Comparison of ENCODE assay signal across 7 mouse cellular contexts in the genomic region with DNA sequence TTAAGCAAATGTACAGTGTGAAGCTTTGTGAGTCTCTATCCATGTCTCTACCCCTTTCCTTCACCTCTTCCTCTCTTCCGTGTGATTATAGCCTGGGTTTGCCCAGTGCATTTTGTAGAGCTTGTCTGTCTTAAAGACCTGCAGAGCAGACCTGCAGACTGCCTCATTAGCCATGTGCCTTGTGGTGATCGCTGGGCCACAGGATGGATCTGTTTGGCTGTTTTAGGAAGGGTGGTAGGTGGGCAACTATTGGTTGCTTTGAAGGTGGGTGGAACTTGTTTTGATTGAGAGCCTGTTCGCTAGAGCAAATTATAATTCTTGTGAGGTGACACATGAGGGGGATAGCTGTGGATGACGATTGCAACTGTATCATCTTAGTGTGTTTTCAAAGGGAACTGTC.
DNase-seq lines count a peak whose midpoint lies in the region; ATAC-seq and TF ChIP-seq lines count a peak whose summit lies in the region.

No protein-coding gene starts in this region.

- no peak for TF ChIP-seq EP300 in liver, embryonic 14.5 days (IDR thresholded peaks at IDR 0.05; ENCODE audit: low read depth)

- H3K9me3 ChIP-seq in embryonic facial prominence, embryonic 10.5 days = no peaks in the 10 kb centered on the region
- H3K9me3 ChIP-seq in heart, embryonic 14.5 days (ENCODE audit: control insufficient read depth, low read length) = no peaks in the 10 kb centered on the region
- no peaks in the 10 kb centered on the region for H3K9me3 ChIP-seq in liver, embryonic 14.5 days (ENCODE audit: control insufficient read depth, low read length)

- H3K4me3 ChIP-seq in embryonic facial prominence, embryonic 10.5 days = peak overlapping the region; percentile 33; the same call in 1 of the 2 replicates
- peak overlapping the region; percentile 23 to 37; a peak in 3 of 4 replicates for H3K4me3 ChIP-seq in heart, embryonic 14.5 days (ENCODE audit: control insufficient read depth in 1 of 2, insufficient read depth in 1 of 2, low read depth in 1 of 2, low read length in 2 of 2)
- no peak overlapping the region for H3K4me3 ChIP-seq in liver, embryonic 14.5 days (ENCODE audit: insufficient read depth in 1 of 2, low read depth in 2 of 2, low read length in 2 of 2)

- peak overlapping the region; percentile 65 for H3K4me2 ChIP-seq in heart, embryonic 14.5 days (ENCODE audit: low read length)
- H3K4me2 ChIP-seq in liver, embryonic 14.5 days (ENCODE audit: low read depth) = peak overlapping the region; percentile 38

- H3K36me3 ChIP-seq in embryonic facial prominence, embryonic 10.5 days (replicated peaks) = peaks cover 31% of the 10 kb centered on the region
- no peaks in the 10 kb centered on the region for H3K36me3 ChIP-seq in heart, embryonic 14.5 days (ENCODE audit: control insufficient read depth, insufficient read depth, low read length)
- H3K36me3 ChIP-seq in liver, embryonic 14.5 days (replicated peaks; ENCODE audit: control insufficient read depth, insufficient read depth, low read depth) = no peaks in the 10 kb centered on the region; the same call in 1 of the 2 replicates

- peak overlapping the region; percentile 67 for H3K9ac ChIP-seq in heart, embryonic 14.5 days (ENCODE audit: low read length)
- H3K9ac ChIP-seq in liver, embryonic 14.5 days (replicated peaks) = no peak overlapping the region

- H3K27ac ChIP-seq in embryonic facial prominence, embryonic 10.5 days (replicated peaks) = peak overlapping the region; percentile 44; the same call in 1 of the 2 replicates
- H3K27ac ChIP-seq in heart, embryonic 14.5 days (replicated peaks in 1 of 2; ENCODE audit: control insufficient read depth in 1 of 2, insufficient read depth in 1 of 2, low read depth in 2 of 2, low read length in 2 of 2) = peak overlapping the region; percentile 79 to 90
- no peak overlapping the region for H3K27ac ChIP-seq in liver, embryonic 14.5 days

- no peak for ATAC-seq in heart, embryonic 14.5 days (ENCODE audit: insufficient number of reproducible peaks, insufficient read depth, low FRiP score, low read depth)
- no peak for ATAC-seq in liver, embryonic 14.5 days (ENCODE audit: insufficient read depth)

- H3K27me3 ChIP-seq in embryonic facial prominence, embryonic 10.5 days (replicated peaks; ENCODE audit: low read depth, poor library complexity, severe bottlenecking) = no peaks in the 10 kb centered on the region
- no peaks in the 10 kb centered on the region for H3K27me3 ChIP-seq in heart, embryonic 14.5 days (ENCODE audit: control insufficient read depth, insufficient read depth, low read length)
- H3K27me3 ChIP-seq in liver, embryonic 14.5 days (ENCODE audit: control insufficient read depth, insufficient read depth, low read length) = no peaks in the 10 kb centered on the region

- TF ChIP-seq CTCF in liver, embryonic 14.5 days (IDR thresholded peaks at IDR 0.05; ENCODE audit: low read depth) = no peak

- 83% methylated on average over 4 of the region's 4 CpGs for WGBS in embryonic facial prominence, embryonic 10.5 days
- WGBS in heart, embryonic 14.5 days = 44% methylated on average over 4 of the region's 4 CpGs
- WGBS in liver, embryonic 14.5 days (ENCODE audit: insufficient replicate concordance) = 60% methylated on average over 4 of the region's 4 CpGs

- DNase-seq in kidney, postnatal 10 days = peak; percentile 12
- DNase-seq in kidney, postnatal 4 days = no peak
- no peak for DNase-seq in embryonic facial prominence, embryonic 10.5 days (ENCODE audit: low spot score)
- no peak for DNase-seq in liver, embryonic 14.5 days (ENCODE audit: low read depth in 3 of 3, low spot score in 3 of 3)
- no peak for DNase-seq in urinary bladder, postnatal 36 days (ENCODE audit: low spot score in 2 of 2)
- DNase-seq in T-cell, adult 2 months (ENCODE audit: low spot score) = no peak

- peaks cover 27% of the 10 kb centered on the region for H3K4me1 ChIP-seq in embryonic facial prominence, embryonic 10.5 days
- H3K4me1 ChIP-seq in heart, embryonic 14.5 days (ENCODE audit: control insufficient read depth in 2 of 2, insufficient read depth in 2 of 2, low read length in 2 of 2) = peaks cover 6 to 33% of the 10 kb centered on the region in 2 experiments
- peaks cover 3 to 11% of the 10 kb centered on the region in 2 experiments; a peak in 3 of 4 replicates for H3K4me1 ChIP-seq in liver, embryonic 14.5 days (replicated peaks; ENCODE audit: control insufficient read depth in 2 of 2, insufficient read depth in 2 of 2, low read length in 1 of 2)

Comparison
In these comparisons a context has a peak if more than half of its experiments do, and no peak if none do; other contexts are left out.
1. H3K4me3 ChIP-seq: peak in embryonic facial prominence, embryonic 10.5 days (single experiment) and heart, embryonic 14.5 days (2 of 2); none in liver, embryonic 14.5 days (0 of 2).